Mouse (Mus musculus): ENCODE results near the gene Ppp1r15a.
"Not testable (repeated sequence)": the region's sequence is repeated elsewhere in the genome, so short reads cannot be mapped to it uniquely, and the experiment has no call there.

Gene Ppp1r15a

DNA sequence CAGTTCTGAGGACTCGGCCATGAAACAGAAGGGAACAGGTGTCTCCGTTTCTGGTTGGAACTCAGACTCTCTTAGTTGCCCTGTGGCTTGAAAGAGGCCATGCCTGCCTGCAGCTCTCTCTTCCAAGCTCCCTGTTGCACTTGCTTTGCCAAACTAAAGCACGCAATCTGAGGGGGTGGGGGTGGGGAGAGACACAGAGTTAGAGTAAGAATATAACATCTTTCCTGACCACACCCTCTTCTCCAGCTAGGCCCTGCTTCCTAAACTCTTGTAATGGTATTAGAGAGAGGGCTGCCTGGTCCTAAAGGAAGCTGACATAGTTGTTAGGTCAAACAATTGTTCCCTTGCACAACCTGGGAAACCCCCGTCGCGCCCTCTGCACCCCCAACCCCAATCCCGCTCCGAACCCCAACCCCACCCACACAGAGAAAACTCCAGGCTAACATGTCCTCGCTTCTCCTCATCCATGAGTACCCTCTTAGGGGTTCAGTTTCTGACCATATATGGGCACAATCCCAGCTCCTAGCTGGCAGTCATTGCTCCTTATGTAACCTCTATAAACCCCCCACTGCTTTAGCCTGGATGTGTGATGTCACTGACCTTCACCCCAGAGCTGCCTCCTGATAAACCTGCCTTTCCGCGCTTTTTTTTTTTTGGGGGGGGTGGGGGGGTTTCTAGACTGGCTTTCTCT lies 24.9 kb upstream of the Ppp1r15a start:
- no peak for DNase-seq

DNA sequence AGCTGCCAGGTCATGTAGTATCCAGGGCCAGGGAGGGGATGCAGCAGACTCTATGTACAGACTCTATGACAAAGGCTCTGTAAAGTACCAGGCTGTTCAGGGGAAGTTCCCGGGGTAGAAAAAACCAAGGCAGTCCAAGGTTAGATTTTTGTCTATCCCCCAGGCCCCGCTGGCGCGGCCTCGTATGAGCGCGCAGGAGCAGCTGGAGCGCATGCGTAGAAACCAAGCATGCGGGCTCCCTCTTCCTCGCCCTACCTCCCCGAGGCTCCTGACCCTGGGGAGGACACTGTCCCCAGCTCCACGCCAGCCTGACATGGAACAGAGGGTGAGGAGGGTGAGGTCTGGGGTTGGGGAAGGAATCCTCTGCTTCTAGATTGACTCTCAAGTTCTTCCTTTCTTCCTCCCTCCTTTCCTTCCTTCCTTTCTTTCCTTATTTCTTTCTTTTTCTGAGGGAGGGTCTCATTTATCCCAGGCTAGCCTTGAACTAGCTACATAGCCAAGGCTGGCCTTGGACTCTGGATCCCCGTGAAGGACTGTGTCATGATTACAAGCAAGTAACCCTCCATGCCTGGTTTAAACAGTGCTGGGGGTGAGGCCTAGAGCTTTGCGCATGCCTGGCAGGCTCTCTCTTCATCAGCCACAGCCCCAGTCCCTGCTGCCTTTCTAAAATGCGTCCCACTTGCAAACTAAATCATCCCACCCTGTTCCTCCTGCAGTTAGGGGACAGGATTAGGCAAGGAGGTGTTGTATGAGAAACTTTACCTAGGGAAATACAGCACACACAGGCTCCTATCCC lies 23.8 kb upstream of the Ppp1r15a start:
- DNase-seq: no peak

DNA sequence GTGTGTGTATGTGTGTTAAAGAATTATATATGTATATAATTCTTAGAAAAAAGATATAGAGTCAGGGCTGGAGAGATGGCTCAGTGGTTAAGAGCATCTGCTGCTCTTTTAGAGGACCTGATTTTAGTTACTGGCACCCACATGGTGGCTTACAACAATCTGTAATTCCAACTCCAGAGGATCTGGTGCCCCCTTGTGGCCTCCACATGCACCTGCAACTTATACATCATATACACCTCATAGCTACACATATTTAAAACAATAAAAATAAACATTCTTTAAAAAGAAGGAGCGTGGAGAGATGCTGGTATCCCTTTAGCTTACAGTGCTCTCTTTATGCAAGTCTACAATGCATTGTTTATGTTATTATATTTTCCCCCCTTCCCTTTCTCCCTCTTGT lies 18.5 kb upstream of the Ppp1r15a start:
- no peak for DNase-seq

DNA sequence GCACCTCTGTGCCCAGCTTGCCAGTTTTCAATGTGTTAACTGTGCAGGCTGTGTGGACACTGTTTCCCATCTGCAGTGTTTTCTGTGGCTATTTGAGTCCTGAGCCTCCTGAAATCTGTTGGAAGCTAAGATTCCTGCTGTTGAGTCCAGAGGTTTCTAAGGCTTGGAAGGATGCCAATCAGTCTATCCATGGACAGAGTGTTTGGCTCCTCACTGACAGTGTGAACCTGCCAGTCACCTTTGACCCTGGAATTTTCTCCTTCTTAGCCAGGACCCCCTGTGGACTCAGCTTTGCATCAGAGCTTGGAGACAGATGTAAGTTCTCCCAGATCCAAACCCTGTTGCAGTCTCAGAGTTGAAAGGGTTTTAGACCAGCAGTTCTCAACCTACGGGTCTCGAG lies 14.1 kb upstream of the Ppp1r15a start:
- DNase-seq: no peak

- DNase-seq: no peak
These were observed 13.0 kb upstream of the Ppp1r15a start for GRCm38 (mm10) chr7:45539095-45539494.

- peak; percentile 79 for DNase-seq
These were observed 12.3 kb upstream of the Ppp1r15a start for GRCm38 (mm10) chr7:45538163-45539041.

GRCm38 (mm10) chr7:45537602-45538001 lies 11.5 kb upstream of the Ppp1r15a start:
- no peak for DNase-seq

GRCm38 (mm10) chr7:45535676-45536075 lies 9.6 kb upstream of the Ppp1r15a start:
- no peak for DNase-seq

DNA sequence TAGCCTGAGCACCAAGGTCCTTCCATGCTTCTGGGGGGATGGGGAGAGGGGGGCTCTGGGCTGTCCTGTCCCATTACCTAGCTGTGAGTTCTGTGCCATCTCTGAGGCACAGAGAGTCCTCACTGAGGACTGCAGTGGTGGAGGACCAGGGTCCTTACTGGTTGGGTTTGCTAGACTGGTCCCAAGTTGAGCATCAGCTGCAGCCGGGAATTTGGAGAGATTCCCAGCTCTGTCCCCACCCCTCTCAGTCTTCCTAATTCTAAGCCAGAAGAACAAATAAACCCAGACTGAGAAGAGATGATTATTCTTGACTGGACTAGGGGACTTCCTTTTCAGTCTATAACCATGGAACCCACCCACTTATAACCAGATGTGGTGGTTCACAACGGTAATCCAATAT lies 4.6 kb upstream of the Ppp1r15a start:
- DNase-seq: no peak

- no peak for DNase-seq
These were observed 3.4 kb upstream of the Ppp1r15a start for GRCm38 (mm10) chr7:45529461-45529860.

GRCm38 (mm10) chr7:45527169-45527568 lies 1.1 kb upstream of the Ppp1r15a start:
- DNase-seq: not testable (repeated sequence)

GRCm38 (mm10) chr7:45526474-45527120 lies 529 bp upstream of the Ppp1r15a start:
- peak; percentile 73 for DNase-seq

- DNase-seq: peak; percentile 62
These were observed 1.0 kb downstream of the Ppp1r15a start for GRCm38 (mm10) chr7:45524841-45525621.

- DNase-seq: peak; percentile 30
These were observed 2.3 kb downstream of the Ppp1r15a start for GRCm38 (mm10) chr7:45523678-45524170.

DNA sequence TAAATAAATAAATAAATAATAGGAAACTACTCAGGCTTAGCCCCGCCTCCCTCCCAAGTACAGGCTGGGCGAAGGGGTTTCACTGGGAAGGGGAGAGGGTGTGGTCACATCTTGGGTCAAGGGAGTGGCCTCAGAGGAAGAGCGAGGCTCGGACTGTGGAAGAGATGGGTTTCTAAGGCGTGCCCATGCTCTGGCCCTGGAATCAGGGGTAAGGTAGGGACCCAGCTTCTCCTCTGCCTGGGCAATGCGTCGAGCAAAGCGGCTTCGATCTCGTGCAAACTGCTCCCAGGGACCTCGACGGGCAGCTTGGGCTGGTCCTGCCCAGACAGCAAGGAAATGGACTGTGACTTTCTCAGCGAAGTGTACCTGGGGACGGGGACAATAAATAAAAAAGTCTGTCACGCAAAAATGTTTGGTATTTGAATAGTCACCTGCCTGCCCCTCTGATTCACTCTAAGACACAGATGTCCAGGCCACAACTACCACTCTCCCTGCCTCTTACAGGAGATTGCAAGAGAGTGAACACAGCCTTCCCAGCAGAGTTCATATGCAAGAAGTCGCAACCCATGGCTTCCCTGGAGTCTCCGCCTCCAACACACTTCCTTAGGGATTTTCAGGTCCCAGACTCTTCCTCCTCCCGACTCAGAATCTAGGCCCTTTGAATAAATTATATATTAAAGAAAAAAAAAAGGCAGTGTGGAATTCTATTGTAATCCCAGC lies 3.0 kb downstream of the Ppp1r15a start:
- DNase-seq: no peak

GRCm38 (mm10) chr7:45522194-45522752 lies 3.8 kb downstream of the Ppp1r15a start:
- no peak for DNase-seq

DNA sequence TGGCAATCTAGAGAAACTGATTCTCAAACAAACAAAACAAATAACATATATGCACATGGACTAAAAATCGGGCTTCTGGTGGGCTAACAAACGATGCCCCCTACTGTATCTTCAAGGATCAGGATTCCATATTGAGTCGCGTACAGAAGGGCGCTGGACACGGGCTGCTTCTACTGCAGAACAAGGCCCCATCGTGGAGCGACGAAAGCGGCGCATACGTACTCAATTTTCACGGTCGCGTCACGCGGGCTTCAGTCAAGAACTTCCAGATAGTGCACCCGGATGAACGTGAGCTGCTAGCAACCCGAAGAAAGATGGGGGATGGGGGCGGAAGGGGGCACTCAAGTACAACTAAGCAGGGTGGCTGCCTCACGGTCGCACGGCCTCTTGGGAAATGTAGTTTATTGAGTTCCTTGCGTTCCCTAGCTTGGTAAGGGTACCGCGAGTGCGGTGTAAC lies 4.3 kb downstream of the Ppp1r15a start:
- DNase-seq: peak; percentile 96

DNA sequence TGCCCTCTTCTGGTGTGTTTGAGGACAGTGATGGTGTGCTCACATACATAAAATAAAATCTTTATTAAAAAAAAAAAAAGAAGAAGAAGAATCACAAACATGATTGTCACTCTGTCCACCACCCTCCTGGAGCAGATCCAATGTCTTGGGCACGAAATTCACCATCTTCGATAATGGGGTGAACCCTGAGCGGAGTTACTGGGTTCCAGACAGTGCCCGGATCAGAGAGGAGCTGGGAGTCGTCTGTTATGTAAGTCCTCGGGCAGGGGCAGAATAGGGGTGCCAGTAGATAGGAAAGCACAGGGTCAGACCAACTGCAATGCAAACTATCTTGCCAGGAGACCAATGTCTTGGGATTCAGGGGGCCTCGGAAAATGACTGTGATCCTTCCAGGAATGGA lies 5.5 kb downstream of the Ppp1r15a start:
- DNase-seq: no peak

DNA sequence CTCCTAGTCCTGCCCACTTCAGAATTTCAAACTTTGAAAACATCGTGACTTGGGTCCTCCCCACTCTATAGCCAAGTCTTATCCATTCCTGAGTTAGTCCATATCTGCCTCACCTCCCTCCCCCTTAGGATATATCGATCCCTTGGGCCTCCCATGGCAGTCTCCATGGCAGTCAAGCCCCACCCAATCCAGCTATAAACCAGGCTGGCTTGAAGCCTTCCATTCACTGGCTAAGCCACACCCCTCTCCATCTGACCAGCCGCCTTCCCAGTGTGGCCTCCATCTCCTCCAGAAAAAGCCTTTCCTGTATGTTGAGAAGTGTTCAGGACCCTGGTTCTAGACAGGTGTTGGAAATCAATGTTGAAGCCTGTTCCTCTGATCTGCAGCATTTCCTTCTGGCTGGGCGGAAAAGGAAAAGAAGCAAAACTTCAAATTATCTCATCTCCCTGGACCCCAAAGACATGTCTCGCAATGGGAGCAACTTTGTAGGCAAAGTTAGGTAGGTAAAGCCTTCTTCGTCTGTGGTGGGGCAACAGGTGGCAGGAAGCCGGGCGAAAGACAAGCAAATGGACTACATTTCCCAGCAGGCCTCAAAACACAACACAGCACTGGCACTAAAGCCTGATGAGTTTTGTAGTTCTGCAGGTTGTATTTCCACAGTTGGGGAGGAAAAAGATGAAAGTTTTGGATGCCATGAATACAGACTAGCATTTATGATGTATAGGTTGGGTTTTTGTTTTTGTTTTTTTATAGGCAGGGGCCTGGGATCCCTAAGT lies 6.5 kb downstream of the Ppp1r15a start:
- DNase-seq: no peak

- no peak for DNase-seq
These were observed 7.5 kb downstream of the Ppp1r15a start for GRCm38 (mm10) chr7:45518618-45519017.

Measured in lung, postnatal 36 days (tissue).